Mouse (Mus musculus) testis, adult 2 months (tissue): Measurements from ENCODE around the gene Wsb2.

Experiments used
- CTCF ChIP-seq: fragments of 200-500 bp; IDR thresholded peaks from 2 replicates; pipeline ENCODE4 v1.5.1; 2012; ENCODE audit warnings: low read depth, mild to moderate bottlenecking, inconsistent platforms, low read length, moderate library complexity; ENCODE audit not compliant: control insufficient read depth, insufficient read depth, insufficient replicate concordance
- POLR2A ChIP-seq: fragments of 200-500 bp; IDR thresholded peaks from 2 replicates; pipeline ENCODE4 v1.6.1; 2012; ENCODE audit warnings: low read depth, mild to moderate bottlenecking, inconsistent platforms, low read length, moderate library complexity; ENCODE audit not compliant: control insufficient read depth

DNA sequence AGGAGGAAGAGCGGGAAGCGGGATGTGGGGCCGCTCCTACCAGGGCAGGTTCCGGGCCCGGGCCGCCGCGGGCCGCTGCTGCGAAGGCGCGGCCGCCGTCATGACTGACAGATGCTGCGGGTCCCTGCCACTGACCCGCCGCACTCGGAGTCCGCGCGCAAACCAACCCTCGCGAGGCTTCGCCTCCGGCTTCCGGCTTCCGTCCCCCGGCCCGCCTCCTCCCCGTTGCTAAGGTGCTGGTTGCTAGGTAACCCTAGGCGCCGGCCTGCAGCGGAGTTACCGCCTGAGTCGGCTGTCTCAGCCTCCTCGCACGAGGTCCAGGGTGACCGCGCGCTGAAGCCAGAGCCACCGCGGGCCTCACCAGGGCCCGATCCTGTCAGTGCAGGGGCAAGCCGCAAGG lies 31.8 kb downstream of the Wsb2 start, which contains the start of gene Rfc5:
- TF ChIP-seq POLR2A: peak; percentile 54; the same call in 1 of the 2 replicates
- TF ChIP-seq CTCF: no peak
